Mouse (Mus musculus): ENCODE measurements around the gene Gm7247. TPM values are rescaled to one million over a fixed set of nuclear protein-coding genes. Genes with fewer than 3 reads are reported as not detected.

Gene Gm7247
- total and polyA plus RNA-seq, 3 experiments, result not detected

DNA sequence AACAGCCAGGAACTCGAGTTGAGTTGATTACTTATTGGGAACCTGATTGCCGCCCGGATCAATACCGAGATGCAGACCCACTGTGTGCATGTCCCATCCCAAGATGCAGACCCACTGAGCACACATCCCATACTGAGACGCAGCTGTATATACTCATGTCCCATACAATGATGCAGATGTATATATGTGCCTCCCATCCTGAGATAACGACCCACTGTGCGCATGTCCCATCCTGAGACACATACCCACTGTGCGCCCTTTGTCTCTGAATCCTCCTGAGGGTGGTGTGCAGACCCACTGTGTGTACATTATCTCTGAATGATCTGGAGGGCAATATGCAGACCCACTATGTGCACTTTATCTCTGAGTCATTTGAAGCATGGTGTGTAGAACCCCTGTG, 26.2 kb downstream of the Gm7247 start:
- Histone ChIP-seq H3K27ac (ENCODE audit: control insufficient read depth, low read depth, low read length) (no peak overlapping the region), H3K27me3 (ENCODE audit: control insufficient read depth in 1 of 2, insufficient read depth in 2 of 2, low read length in 2 of 2) (no peaks in the 10 kb centered on the region), H3K4me1 (ENCODE audit: control insufficient read depth in 1 of 2, insufficient read depth in 2 of 2, low read length in 2 of 2) (no peaks in the 10 kb centered on the region), H3K36me3 (ENCODE audit: control insufficient read depth in 1 of 2, insufficient read depth in 2 of 2, low read length in 2 of 2) (no peaks in the 10 kb centered on the region), H3K9me3 (replicated peaks; ENCODE audit: insufficient read depth, low read length) (no peaks in the 10 kb centered on the region), H3K79me2 (ENCODE audit: control insufficient read depth, insufficient read depth, low read length, poor library complexity) (no peaks in the 10 kb centered on the region), H3K4me3 (ENCODE audit: control insufficient read depth in 1 of 2, insufficient read depth in 1 of 2, low read depth in 2 of 2, low read length in 2 of 2) (no peak overlapping the region), H3K9ac (ENCODE audit: control insufficient read depth, low read depth, low read length, poor library complexity, severe bottlenecking) (no peak overlapping the region)
- DNase-seq (ENCODE audit: low read depth, low spot score), result no peak
- TF ChIP-seq ZNF384 (IDR thresholded peaks at IDR 0.05; ENCODE audit: low read depth, low read length), result no peak
- no peak for TF ChIP-seq RCOR1 (IDR thresholded peaks at IDR 0.05; ENCODE audit: low read depth, low read length)
- TF ChIP-seq MYC (IDR thresholded peaks at IDR 0.05; ENCODE audit: low read depth, low read length), result no peak
- no peak for TF ChIP-seq USF1 (IDR thresholded peaks at IDR 0.05; ENCODE audit: low read depth, low read length)
- TF ChIP-seq ELF1 (IDR thresholded peaks at IDR 0.05; ENCODE audit: low read depth, low read length), result no peak
- TF ChIP-seq TAL1 (IDR thresholded peaks at IDR 0.05; ENCODE audit: low read length), result no peak
- TF ChIP-seq NELFE (IDR thresholded peaks at IDR 0.05; ENCODE audit: low read depth, low read length), result no peak
- TF ChIP-seq SIN3A (IDR thresholded peaks at IDR 0.05; ENCODE audit: low read length), result no peak
- no peak for TF ChIP-seq USF2 (IDR thresholded peaks at IDR 0.05; ENCODE audit: borderline replicate concordance in 1 of 2, insufficient read depth in 1 of 2, low read depth in 1 of 2, low read length in 2 of 2)
- TF ChIP-seq RAD21 (IDR thresholded peaks at IDR 0.05; ENCODE audit: low read depth, low read length), result no peak
- TF ChIP-seq MAFK (IDR thresholded peaks at IDR 0.05; ENCODE audit: borderline replicate concordance, low read depth, low read length), result no peak
- TF ChIP-seq GABPA (IDR thresholded peaks at IDR 0.05; ENCODE audit: low read depth, low read length), result no peak
- TF ChIP-seq E2F4 (IDR thresholded peaks at IDR 0.05; ENCODE audit: borderline replicate concordance, low read depth, low read length), result no peak
- no peak for TF ChIP-seq MAX (IDR thresholded peaks at IDR 0.05; ENCODE audit: low read length)
- no peak for TF ChIP-seq MYB (IDR thresholded peaks at IDR 0.05; ENCODE audit: low read depth, low read length)
- TF ChIP-seq JUND (IDR thresholded peaks at IDR 0.05; ENCODE audit: low read depth, low read length), result no peak
- no peak for TF ChIP-seq POLR2AphosphoS2 (IDR thresholded peaks at IDR 0.05; ENCODE audit: low read length)

DNA sequence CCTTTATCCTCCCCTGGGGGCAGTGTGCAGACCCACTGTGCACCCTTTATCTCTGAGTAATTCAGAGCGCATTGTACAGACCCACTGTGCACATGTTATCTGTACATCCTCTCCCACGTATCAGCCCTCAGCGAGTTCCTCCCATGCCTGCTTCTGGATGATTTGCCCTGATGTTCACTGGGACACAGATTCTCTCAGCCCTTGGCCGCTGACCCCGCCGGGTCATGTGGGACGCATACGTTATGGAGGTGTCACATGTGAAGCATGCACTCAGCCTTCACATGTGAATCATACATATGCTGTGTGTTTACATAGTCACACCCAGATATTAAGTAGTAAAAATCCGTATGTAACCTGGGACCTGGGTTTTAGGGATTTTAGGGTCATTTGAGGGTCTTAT, 26.7 kb downstream of the Gm7247 start:
- H3K79me2 ChIP-seq (ENCODE audit: control insufficient read depth, insufficient read depth, low read length, poor library complexity), result no peaks in the 10 kb centered on the region
- H3K9me3 ChIP-seq (replicated peaks; ENCODE audit: insufficient read depth, low read length), result no peaks in the 10 kb centered on the region
- no peaks in the 10 kb centered on the region for H3K4me1 ChIP-seq (ENCODE audit: control insufficient read depth in 1 of 2, insufficient read depth in 2 of 2, low read length in 2 of 2)
- no peak overlapping the region for H3K4me3 ChIP-seq (ENCODE audit: control insufficient read depth in 1 of 2, insufficient read depth in 1 of 2, low read depth in 2 of 2, low read length in 2 of 2)
- TF ChIP-seq ELF1 (IDR thresholded peaks at IDR 0.05; ENCODE audit: low read depth, low read length) (no peak), CHD2 (IDR thresholded peaks at IDR 0.05; ENCODE audit: low read length) (no peak), NRF1 (IDR thresholded peaks at IDR 0.05; ENCODE audit: insufficient read depth, low read depth, low read length, poor library complexity, severe bottlenecking) (no peak), BHLHE40 (IDR thresholded peaks at IDR 0.05; ENCODE audit: borderline replicate concordance, low read depth, low read length) (no peak), MAZ (IDR thresholded peaks at IDR 0.05; ENCODE audit: low read depth, low read length) (no peak), ZNF384 (IDR thresholded peaks at IDR 0.05; ENCODE audit: low read depth, low read length) (no peak), RCOR1 (IDR thresholded peaks at IDR 0.05; ENCODE audit: low read depth, low read length) (no peak), SIN3A (IDR thresholded peaks at IDR 0.05; ENCODE audit: low read length) (no peak), KAT2A (conservative IDR thresholded peaks at IDR 0.05; ENCODE audit: low read depth, low read length) (no peak), MXI1 (IDR thresholded peaks at IDR 0.05; ENCODE audit: low read depth, low read length) (no peak), ETS1 (IDR thresholded peaks at IDR 0.05; ENCODE audit: low read depth, low read length) (no peak), EP300 (IDR thresholded peaks at IDR 0.05; ENCODE audit: low read depth in 1 of 2, low read length in 2 of 2) (no peak), RAD21 (IDR thresholded peaks at IDR 0.05; ENCODE audit: low read depth, low read length) (no peak), HCFC1 (IDR thresholded peaks at IDR 0.05; ENCODE audit: low read depth, low read length) (no peak), MYB (IDR thresholded peaks at IDR 0.05; ENCODE audit: low read depth, low read length) (no peak), TCF12 (IDR thresholded peaks at IDR 0.05; ENCODE audit: low read depth, low read length) (no peak), USF1 (IDR thresholded peaks at IDR 0.05; ENCODE audit: low read depth, low read length) (no peak), ZC3H11A (IDR thresholded peaks at IDR 0.05; ENCODE audit: low read depth, low read length) (no peak)
- H3K27ac ChIP-seq (ENCODE audit: control insufficient read depth, low read depth, low read length), result no peak overlapping the region
- H3K36me3 ChIP-seq (ENCODE audit: control insufficient read depth in 1 of 2, insufficient read depth in 2 of 2, low read length in 2 of 2), result no peaks in the 10 kb centered on the region
- DNase-seq (ENCODE audit: low read depth, low spot score), result no peak
- no peak overlapping the region for H3K9ac ChIP-seq (ENCODE audit: control insufficient read depth, low read depth, low read length, poor library complexity, severe bottlenecking)
- H3K27me3 ChIP-seq (ENCODE audit: control insufficient read depth in 1 of 2, insufficient read depth in 2 of 2, low read length in 2 of 2), result no peaks in the 10 kb centered on the region

All from MEL (cell line).